ENCODE assay signal across 8 mouse cellular contexts in genomic region chr13:63566018-63567015, GRCm38 (mm10). TPM values are rescaled to one million over a fixed set of nuclear protein-coding genes. Genes with fewer than 3 reads are reported as not detected.
DNase-seq lines count a peak whose midpoint lies in the region; ATAC-seq and TF ChIP-seq lines count a peak whose summit lies in the region.

No protein-coding gene starts in this region.

- peak; percentile 84 for DNase-seq in c-Kit-positive CD71-positive TER-119-positive erythroid progenitor cells, embryonic 14.5 days (ENCODE audit: low spot score)
- DNase-seq in heart, postnatal 10 days: peak; percentile 86 to 89
- DNase-seq in layer of hippocampus, adult 18-20 months (ENCODE audit: low spot score in 2 of 2): peak; percentile 79 to 95
- peak; percentile 77 for DNase-seq in lung, adult 2 months
- DNase-seq in thymus, adult 2 months: peak; percentile 63

- no peak for TF ChIP-seq CTCF in ES-Bruce4 (IDR thresholded peaks at IDR 0.05; ENCODE audit: low read depth, low read length)
- TF ChIP-seq CTCF in lung, adult 2 months (IDR thresholded peaks at IDR 0.05; ENCODE audit: insufficient read depth, low read length): no peak
- TF ChIP-seq CTCF in olfactory bulb, adult 2 months (IDR thresholded peaks at IDR 0.05; ENCODE audit: insufficient read depth, low read depth, low read length): no peak
- TF ChIP-seq CTCF in thymus, adult 2 months (IDR thresholded peaks at IDR 0.05; ENCODE audit: borderline replicate concordance, control insufficient read depth, extremely low read depth, insufficient read depth, low read length, poor library complexity): no peak

- peaks cover 2% of the 10 kb centered on the region for H3K4me1 ChIP-seq in ES-Bruce4 (ENCODE audit: control insufficient read depth, insufficient read depth, low read length)
- peaks cover 53% of the 10 kb centered on the region for H3K4me1 ChIP-seq in forebrain, embryonic 12.5 days
- H3K4me1 ChIP-seq in lung, adult 2 months (ENCODE audit: control insufficient read depth, insufficient read depth, low read length): peaks cover 5% of the 10 kb centered on the region
- H3K4me1 ChIP-seq in olfactory bulb, adult 2 months (ENCODE audit: control insufficient read depth, insufficient read depth, low read length): no peaks in the 10 kb centered on the region
- peaks cover 12% of the 10 kb centered on the region; the same call in 1 of the 2 replicates for H3K4me1 ChIP-seq in thymus, adult 2 months (replicated peaks; ENCODE audit: control insufficient read depth, insufficient read depth, low read length)

- peak overlapping the region; percentile 82 for H3K4me3 ChIP-seq in ES-Bruce4 (ENCODE audit: low read depth, low read length)
- H3K4me3 ChIP-seq in forebrain, embryonic 12.5 days (replicated peaks): peak overlapping the region; percentile 81
- peak overlapping the region; percentile 78 for H3K4me3 ChIP-seq in lung, adult 2 months (replicated peaks; ENCODE audit: extremely low read depth, low read depth, low read length)
- peak overlapping the region; percentile 89 for H3K4me3 ChIP-seq in olfactory bulb, adult 2 months (ENCODE audit: insufficient read depth, low read depth, low read length)
- peak overlapping the region; percentile 83 for H3K4me3 ChIP-seq in thymus, adult 2 months (ENCODE audit: control insufficient read depth, insufficient read depth, low read length)

- H3K4me2 ChIP-seq in forebrain, embryonic 12.5 days: peak overlapping the region; percentile 94

- no peaks in the 10 kb centered on the region for H3K9me3 ChIP-seq in ES-Bruce4 (replicated peaks; ENCODE audit: control insufficient read depth, insufficient read depth, low read length, poor library complexity, severe bottlenecking)
- no peaks in the 10 kb centered on the region for H3K9me3 ChIP-seq in forebrain, embryonic 12.5 days

- TF ChIP-seq EP300 in ES-Bruce4 (IDR thresholded peaks at IDR 0.05; ENCODE audit: insufficient read depth, low read depth, low read length): peak; percentile 75

- no peaks in the 10 kb centered on the region for H3K36me3 ChIP-seq in ES-Bruce4 (ENCODE audit: control insufficient read depth, insufficient read depth, low read length, poor library complexity, severe bottlenecking)
- H3K36me3 ChIP-seq in forebrain, embryonic 12.5 days (replicated peaks): no peaks in the 10 kb centered on the region
- no peaks in the 10 kb centered on the region for H3K36me3 ChIP-seq in thymus, adult 2 months (ENCODE audit: control insufficient read depth, insufficient read depth, low read length)

- no peak for TF ChIP-seq POLR2A in ES-Bruce4 (IDR thresholded peaks at IDR 0.05; ENCODE audit: insufficient read depth, low read length)
- TF ChIP-seq POLR2A in lung, adult 2 months (IDR thresholded peaks at IDR 0.05; ENCODE audit: borderline replicate concordance, extremely low read depth, low read depth, low read length): peak; percentile 56; the same call in 1 of the 2 replicates
- TF ChIP-seq POLR2A in olfactory bulb, adult 2 months (IDR thresholded peaks at IDR 0.05; ENCODE audit: insufficient read depth, low read depth, low read length): peak; percentile 54; the same call in 1 of the 2 replicates
- no peak for TF ChIP-seq POLR2A in thymus, adult 2 months (IDR thresholded peaks at IDR 0.05; ENCODE audit: control insufficient read depth, extremely low read depth, insufficient read depth, low read length, poor library complexity)

- H3K27ac ChIP-seq in ES-Bruce4 (ENCODE audit: insufficient read depth, low read length): peak overlapping the region; percentile 10; the same call in 1 of the 2 replicates
- peak overlapping the region; percentile 100 for H3K27ac ChIP-seq in forebrain, embryonic 12.5 days
- H3K27ac ChIP-seq in olfactory bulb, adult 2 months (ENCODE audit: insufficient read depth, low read depth, low read length): peak overlapping the region; percentile 96
- H3K27ac ChIP-seq in thymus, adult 2 months (ENCODE audit: control insufficient read depth, insufficient read depth, low read length): peak overlapping the region; percentile 0; the same call in 1 of the 2 replicates

- H3K9ac ChIP-seq in ES-Bruce4 (ENCODE audit: low read depth, poor library complexity, severe bottlenecking): peak overlapping the region; percentile 94
- peak overlapping the region; percentile 99 for H3K9ac ChIP-seq in forebrain, embryonic 12.5 days

- peak; percentile 75 for ATAC-seq in forebrain, embryonic 12.5 days (ENCODE audit: low FRiP score)

- H3K27me3 ChIP-seq in ES-Bruce4 (ENCODE audit: control insufficient read depth, insufficient read depth, low read length, poor library complexity, severe bottlenecking): peaks cover 8% of the 10 kb centered on the region; the same call in 1 of the 2 replicates
- H3K27me3 ChIP-seq in forebrain, embryonic 12.5 days: peaks cover 32% of the 10 kb centered on the region
- no peaks in the 10 kb centered on the region for H3K27me3 ChIP-seq in thymus, adult 2 months (ENCODE audit: control insufficient read depth, insufficient read depth, low read length)

- intact Hi-C loops in heart, postnatal 10 days (cut with DNase I): loop anchor here (5.0 kb wide), 1 partner anchor 134 kb away; no protein-coding TSS in a partner anchor

- WGBS in forebrain, embryonic 12.5 days: under 1% methylated on average over 46 of the region's 46 CpGs
- under 1% methylated on average over 46 of the region's 46 CpGs for WGBS in lung, adult 2 months
- WGBS in olfactory bulb, adult 2 months: under 1% methylated on average over 46 of the region's 46 CpGs
- 2% methylated on average over 46 of the region's 46 CpGs for WGBS in thymus, adult 2 months

RNA-seq across cellular contexts. Expression of gene Ptch1, which starts 7.1 kb away (rescaled TPM):
- polyA plus RNA-seq in ES-Bruce4 (2011; ENCODE audit: insufficient read depth, insufficient read length, low read depth, missing spikeins): 45.5 and 48.8 TPM in 2 replicates
- polyA plus RNA-seq in forebrain, embryonic 12.5 days (2016; fragmentation: Nextera tagmentation; extraction: Ambion mirVana): 24.0 and 24.4 TPM in 2 replicates
- total RNA-seq in heart, postnatal 10 days (2021): 10 to 100 TPM; 16.3 to 20.3 TPM
- 10 to 100 TPM; 43.0 to 50.2 TPM for total RNA-seq in layer of hippocampus, adult 18-20 months (2021)
- 41.4 and 47.6 TPM in 2 replicates for polyA plus RNA-seq in lung, adult 2 months (2012; rRNA removed)
- not detected in 2 replicates for polyA plus RNA-seq in olfactory bulb, adult 2 months (2012; ENCODE audit: insufficient read depth, insufficient read length, low replicate concordance, missing spikeins)
- polyA plus RNA-seq in thymus, adult 2 months (2012; rRNA removed): 27.2 and 30.2 TPM in 2 replicates

Comparison
In these comparisons a context has a peak if more than half of its experiments do, and no peak if none do; other contexts are left out.
1. Peak in every context shown above with its lines: DNase-seq, ATAC-seq, H3K4me3 ChIP-seq and H3K27ac ChIP-seq.
2. H3K27ac ChIP-seq: peak in every context shown above with its lines; median percentile 100 in forebrain, embryonic 12.5 days; 96 in olfactory bulb, adult 2 months; 10 in ES-Bruce4; 0 in thymus, adult 2 months.
3. POLR2A ChIP-seq: peak in lung, adult 2 months (single experiment) and olfactory bulb, adult 2 months (single experiment); none in ES-Bruce4 (single experiment) and thymus, adult 2 months (single experiment).